Mouse (Mus musculus) mesoderm, embryonic 11.5 days (tissue): ENCODE data around the gene Kcnj12.

ENCODE experiments used
- DNase-seq: peaks from one replicate; pipeline ENCODE4 v3.0.0-alpha.2; 2012; ENCODE audit warnings: low read depth, low spot score

The Kcnj12 gene

DNA sequence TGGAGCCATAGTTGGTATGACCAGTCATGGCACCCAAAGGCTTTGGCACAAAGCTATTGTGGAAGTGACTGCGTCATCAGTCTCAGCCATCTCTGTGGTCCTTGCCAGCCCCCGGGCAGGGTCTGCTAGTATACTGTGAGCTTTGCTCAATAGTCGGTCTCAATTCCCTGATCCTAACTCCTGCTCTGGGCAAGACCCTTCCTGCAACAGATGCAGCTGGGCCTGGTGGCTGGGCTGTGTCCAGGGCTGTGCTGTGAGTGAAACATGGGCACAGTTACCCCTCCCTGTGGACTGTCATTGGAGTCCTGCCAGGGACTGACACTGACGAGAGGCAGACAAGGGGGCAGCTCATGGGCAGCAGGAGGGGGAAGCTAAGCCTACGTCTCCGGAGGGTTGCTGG lies 2.6 kb downstream of the Kcnj12 start:
- DNase-seq: no peak

GRCm38 (mm10) chr11:61025594-61025993 lies 3.2 kb downstream of the Kcnj12 start:
- no peak for DNase-seq

- no peak for DNase-seq
Measured at GRCm38 (mm10) chr11:61026381-61026780, 4.0 kb downstream of the Kcnj12 start.

DNA sequence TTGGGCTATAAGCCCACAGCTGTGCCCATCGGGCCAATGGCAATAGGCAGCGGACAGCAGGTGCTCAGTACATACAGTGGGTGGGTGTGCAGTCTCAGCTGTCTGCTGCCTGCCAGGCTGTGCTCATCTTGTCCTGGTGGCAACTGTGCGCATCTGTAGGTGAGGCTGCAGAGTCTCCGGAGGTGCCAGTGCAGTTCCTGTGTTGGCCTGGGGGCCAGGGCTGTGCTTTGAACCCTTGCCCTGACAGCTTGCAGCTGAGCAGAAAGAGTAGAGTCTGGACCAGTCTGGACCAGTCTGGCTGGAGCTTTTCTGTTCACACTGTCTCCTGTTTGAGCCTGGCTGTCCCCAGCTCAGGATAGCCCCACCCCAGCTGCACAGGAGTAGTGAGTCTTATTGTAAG lies 4.8 kb downstream of the Kcnj12 start:
- no peak for DNase-seq

- DNase-seq: peak; percentile 36
Measured at GRCm38 (mm10) chr11:61028211-61028950, 6.0 kb downstream of the Kcnj12 start.

- DNase-seq: no peak
Measured at GRCm38 (mm10) chr11:61029116-61029740, 6.9 kb downstream of the Kcnj12 start.

DNA sequence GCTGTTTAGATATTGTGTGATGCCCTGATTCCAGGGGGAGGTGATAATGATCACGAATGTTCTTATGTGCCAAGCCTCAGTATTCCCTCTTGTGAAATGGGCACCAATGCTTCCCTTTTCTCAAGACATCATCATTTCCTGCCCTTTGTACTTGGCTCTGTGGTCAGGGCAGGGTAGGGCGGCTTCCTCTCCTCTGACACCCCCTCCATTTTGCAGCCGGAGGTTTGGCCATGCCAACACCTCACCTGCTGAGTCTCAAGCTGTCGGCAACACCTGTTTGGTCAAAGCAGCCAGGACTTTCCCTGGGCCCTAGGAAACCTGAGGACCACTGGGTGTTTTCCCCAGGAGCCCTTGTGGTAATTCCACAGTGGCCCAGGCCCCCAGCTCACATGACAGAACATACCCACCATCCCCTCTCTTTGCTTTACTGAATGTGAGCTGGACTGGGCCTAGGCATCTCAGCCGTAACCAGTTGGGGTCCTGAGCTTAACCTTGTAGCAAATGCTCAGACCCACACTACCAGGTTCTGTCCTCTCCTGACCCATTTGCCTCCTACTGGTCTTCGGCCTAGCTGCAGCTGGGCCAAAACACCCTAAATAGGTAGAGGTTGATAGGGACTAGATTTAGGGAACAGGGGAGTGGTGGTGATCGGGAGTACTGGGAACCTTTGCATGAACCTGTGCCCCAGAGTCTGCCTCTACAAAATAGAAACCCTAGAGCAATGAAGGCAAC lies 7.7 kb downstream of the Kcnj12 start:
- no peak for DNase-seq

DNA sequence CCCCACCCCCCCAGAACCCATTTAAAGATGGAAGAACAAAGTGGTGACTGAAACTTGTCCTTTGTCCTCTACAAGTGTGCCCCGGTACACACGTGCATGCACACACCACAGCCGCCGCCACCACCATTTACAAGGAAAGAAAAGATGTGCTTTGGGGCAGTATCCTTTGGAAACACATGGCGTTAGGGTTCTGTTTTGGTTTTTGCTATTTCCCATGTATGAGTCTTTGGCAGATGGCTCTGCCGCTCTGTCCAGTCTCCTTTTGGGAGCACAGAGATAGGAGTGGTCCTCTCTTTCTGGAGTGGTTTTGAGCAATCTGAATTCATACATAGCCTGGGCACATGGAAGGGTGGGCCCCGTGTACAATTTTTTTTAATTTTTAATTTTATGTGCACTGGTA lies 8.8 kb downstream of the Kcnj12 start:
- DNase-seq: no peak

- no peak for DNase-seq
Measured at GRCm38 (mm10) chr11:61031658-61032445, 9.5 kb downstream of the Kcnj12 start.

DNA sequence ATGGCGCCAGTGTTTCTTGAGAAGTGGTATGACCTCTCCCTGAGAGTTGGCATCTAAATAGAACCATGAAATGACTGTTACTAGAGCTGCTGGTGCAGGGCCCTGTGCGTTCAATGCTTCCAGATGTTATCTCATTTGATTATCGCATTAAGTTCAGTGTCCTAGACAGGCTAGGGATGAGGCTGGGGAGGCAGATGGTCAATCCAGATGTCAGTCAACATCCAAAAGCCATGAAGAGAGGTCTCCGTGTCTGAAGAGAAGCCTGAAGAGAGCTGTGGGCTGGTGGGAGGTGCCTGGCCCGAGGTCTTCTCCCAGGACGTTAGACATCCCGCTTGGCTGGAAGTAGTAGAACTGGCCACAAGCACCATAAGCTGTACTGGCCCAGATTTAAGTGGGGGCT lies 10.1 kb downstream of the Kcnj12 start:
- DNase-seq: no peak

GRCm38 (mm10) chr11:61033160-61033559 lies 10.8 kb downstream of the Kcnj12 start:
- no peak for DNase-seq

GRCm38 (mm10) chr11:61036639-61037038 lies 14.3 kb downstream of the Kcnj12 start:
- DNase-seq: no peak

DNA sequence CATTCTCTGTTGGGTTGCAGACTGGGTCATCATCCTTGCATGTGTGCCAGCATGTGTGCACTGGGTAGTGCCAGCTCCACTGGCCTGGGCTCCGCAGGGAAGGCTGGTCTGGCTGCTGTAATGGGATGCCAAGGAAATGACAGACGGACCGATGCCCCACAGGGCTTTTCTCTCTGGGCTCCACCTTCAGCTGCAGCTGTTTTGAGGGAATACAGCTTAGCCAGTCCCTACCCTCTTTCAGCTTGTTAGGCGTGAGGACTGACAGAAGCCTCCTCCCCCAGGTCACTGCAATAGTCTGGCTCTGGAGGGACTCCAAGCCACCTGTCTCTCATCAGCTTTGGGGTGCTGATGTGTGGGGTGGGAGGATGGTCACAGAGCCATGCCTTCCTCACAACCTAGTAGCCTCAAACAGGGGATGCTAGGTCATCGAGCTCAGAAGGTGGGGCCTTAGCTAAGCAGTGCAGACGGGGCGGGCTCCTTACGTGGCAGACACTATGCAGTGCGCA lies 16.0 kb downstream of the Kcnj12 start:
- DNase-seq: no peak

DNA sequence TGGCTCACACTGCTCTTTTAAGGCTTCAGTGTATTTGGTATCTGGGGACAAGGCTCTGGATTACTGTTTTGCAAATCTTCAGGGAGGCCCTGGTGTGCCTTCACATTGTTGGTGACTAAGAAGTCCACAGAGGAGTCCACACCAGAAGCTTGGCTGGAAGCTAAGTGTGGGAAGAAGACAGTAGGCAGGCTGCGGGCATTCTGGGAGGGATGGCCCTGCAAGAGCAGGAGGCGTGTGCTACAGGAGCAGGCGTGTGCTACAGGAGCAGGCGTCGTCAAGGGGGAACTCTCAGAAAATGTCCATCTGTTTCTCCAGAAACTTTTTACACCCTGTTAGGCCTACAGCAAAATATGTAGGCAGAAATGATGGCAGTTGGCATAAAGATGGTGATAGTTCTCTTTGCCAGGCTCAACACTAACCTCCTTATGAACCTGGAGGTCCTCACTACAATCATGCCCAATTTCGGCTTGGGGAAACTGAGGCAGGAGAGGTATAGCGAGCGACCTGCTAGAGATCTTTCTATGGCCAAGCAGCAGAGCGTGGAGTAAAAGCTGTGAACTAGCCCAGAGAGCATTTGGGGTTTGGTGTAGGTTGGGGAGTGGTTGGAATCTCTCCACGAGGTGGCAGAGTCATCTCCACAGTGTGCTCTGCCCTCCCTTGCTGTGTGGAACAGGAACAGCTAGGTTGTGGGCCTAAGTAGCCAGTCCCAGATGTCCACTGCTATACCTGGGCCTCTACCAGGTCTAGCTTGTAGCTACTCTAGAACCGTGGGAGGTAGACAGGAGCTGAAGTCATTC lies 18.7 kb downstream of the Kcnj12 start:
- no peak for DNase-seq

DNA sequence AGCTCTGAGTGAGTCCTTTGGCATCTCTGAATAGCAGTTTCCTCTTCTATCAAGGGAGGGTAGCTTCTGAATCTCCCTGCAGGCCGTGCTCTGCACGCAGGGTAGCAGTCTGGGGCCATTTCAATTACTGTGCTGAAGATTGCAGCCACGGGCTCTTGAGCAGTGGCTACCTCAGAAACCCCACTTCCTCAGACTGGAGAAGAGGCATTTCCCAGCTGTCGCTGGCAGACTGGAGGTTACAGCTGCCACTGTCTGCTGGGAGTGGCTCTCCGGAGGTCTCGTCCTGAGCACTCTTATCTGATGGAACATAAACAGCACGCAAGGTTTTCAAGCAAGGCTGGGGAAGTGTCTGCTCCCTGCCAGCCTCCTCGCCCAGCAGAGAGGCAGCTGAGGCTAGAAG lies 20.2 kb downstream of the Kcnj12 start:
- no peak for DNase-seq

GRCm38 (mm10) chr11:61043055-61043992 lies 21.0 kb downstream of the Kcnj12 start:
- peak; percentile 29 for DNase-seq

DNA sequence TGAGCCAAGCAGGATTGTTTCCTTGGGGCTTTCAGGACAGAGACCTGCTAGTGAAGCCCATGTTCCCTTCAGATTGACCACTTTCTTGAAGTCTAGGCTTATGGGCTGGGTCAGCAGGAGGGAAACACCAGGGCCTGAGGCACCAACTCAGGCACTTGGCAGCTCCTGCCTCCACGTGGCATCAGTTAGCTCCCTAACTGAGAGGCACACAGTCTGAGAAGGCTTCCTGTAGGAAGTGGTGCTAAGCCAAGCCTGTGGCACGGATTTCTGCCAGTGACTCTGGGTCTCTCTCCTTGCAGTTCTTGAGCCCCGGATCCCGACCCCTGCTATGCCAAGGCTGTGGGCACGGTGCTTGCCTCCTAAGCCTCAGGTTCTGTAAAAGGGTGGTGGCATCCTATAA lies 22.4 kb downstream of the Kcnj12 start:
- no peak for DNase-seq

DNA sequence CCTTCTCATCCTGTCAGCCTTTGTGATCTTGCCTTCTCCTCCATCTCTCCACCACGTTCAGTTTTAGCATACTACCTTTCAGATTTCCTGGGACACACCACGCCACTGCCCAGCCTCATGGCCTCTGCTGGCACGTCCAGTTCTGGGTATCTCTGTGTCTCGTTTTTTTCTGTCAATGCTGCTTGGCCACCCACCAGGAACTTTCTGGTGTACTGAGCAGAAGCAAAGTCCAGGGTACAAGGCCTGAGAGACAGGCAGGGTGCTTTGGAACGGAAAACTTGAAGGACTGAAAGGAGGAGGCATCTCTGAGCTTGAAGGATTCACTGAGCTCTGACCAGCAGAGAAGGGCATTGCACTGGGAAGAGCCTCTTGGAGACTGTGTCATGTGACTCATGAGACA lies 25.1 kb downstream of the Kcnj12 start:
- no peak for DNase-seq

GRCm38 (mm10) chr11:61051151-61051550 lies 28.8 kb downstream of the Kcnj12 start:
- DNase-seq: no peak

DNA sequence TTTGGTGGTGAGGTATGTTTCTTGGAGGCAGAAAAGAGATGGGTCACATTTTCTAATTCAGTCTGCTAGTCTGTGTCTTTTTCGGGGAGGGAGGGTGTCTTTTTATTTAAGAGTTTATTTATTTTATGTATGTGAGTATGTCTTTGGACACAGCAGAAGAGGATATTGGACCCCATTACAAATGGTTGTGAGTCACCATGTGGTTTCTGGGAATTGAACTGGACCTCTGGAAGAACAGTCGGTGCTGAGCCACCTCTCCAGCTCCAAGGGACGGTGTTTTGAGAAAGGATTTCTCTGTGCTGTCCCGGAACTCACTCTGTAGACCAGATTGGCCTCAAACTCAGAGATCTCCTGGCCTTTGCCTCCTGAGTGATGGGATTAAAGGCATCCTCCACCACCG lies 34.5 kb downstream of the Kcnj12 start:
- no peak for DNase-seq
